Comparison of ENCODE assay signal across 16 mouse cellular contexts in genomic region chr4:44271134-44271533, GRCm38 (mm10). TPM values are rescaled to one million over a fixed set of nuclear protein-coding genes. Genes with fewer than 3 reads are reported as not detected.
A peak's percentile ranks its signal among the peaks of the same experiment; 100 is the strongest.
DNase-seq lines count a peak whose midpoint lies in the region; ATAC-seq lines count a peak whose summit lies in the region.
"Had no signal": no experiment of that assay in that cellular context is flagged by ENCODE, and none has a peak within 500 bp of the region (broad histone marks: within the 10 kb centered on the region; RNA-seq: fewer than 3 reads in every experiment).

No protein-coding gene starts in this region.

- H3K4me3 ChIP-seq in heart, embryonic 12.5 days: no peak overlapping the region
- no peak overlapping the region for H3K4me3 ChIP-seq in limb, embryonic 10.5 days
- H3K4me3 ChIP-seq: forebrain, embryonic 12.5 days; intestine, embryonic 15.5 days; liver, embryonic 12.5 days; myocyte had no signal

- H3K4me1 ChIP-seq in heart, embryonic 12.5 days (replicated peaks): no peaks in the 10 kb centered on the region
- no peaks in the 10 kb centered on the region for H3K4me1 ChIP-seq in limb, embryonic 10.5 days
- H3K4me1 ChIP-seq: forebrain, embryonic 12.5 days; intestine, embryonic 15.5 days; liver, embryonic 12.5 days had no signal

- no peaks in the 10 kb centered on the region for H3K9me3 ChIP-seq in heart, embryonic 12.5 days (replicated peaks)
- no peaks in the 10 kb centered on the region for H3K9me3 ChIP-seq in limb, embryonic 10.5 days (replicated peaks)
- H3K9me3 ChIP-seq: forebrain, embryonic 12.5 days; intestine, embryonic 15.5 days; liver, embryonic 12.5 days had no signal

- H3K27me3 ChIP-seq in heart, embryonic 12.5 days (replicated peaks): no peaks in the 10 kb centered on the region
- H3K27me3 ChIP-seq in limb, embryonic 10.5 days (ENCODE audit: low read depth, poor library complexity, severe bottlenecking): no peaks in the 10 kb centered on the region
- H3K27me3 ChIP-seq: forebrain, embryonic 12.5 days; intestine, embryonic 15.5 days; liver, embryonic 12.5 days had no signal

- peak; percentile 31 for DNase-seq in lung, postnatal 25 days (ENCODE audit: low spot score)
- no peak for DNase-seq in lung, postnatal 10 days
- peak; percentile 50 to 57 for DNase-seq in CD8-positive naive resting alpha-beta T cell, adult 2 months (ENCODE audit: low read depth in 2 of 2, low spot score in 2 of 2)
- peak; percentile 59 to 68 for DNase-seq in natural killer cell, adult 2 months (ENCODE audit: low spot score in 2 of 2)
- DNase-seq in thymus, postnatal 25 days: peak; percentile 40
- no peak for DNase-seq in layer of hippocampus, adult 18-20 months (ENCODE audit: low spot score in 2 of 2)
- DNase-seq in limb, embryonic 10.5 days (ENCODE audit: low spot score): no peak
- DNase-seq: cerebellum, adult 11 months; right cerebral cortex, postnatal 14 days had no signal

- no peak for ATAC-seq in heart, embryonic 12.5 days (ENCODE audit: insufficient number of reproducible peaks, low FRiP score)
- ATAC-seq: intestine, embryonic 15.5 days; liver, embryonic 12.5 days; lung, postnatal 0 days had no signal

- H3K4me2 ChIP-seq in heart, embryonic 12.5 days: no peak overlapping the region
- H3K4me2 ChIP-seq: forebrain, embryonic 12.5 days; intestine, embryonic 15.5 days; liver, embryonic 12.5 days; midbrain, embryonic 11.5 days had no signal

- WGBS in heart, embryonic 12.5 days: 51% methylated on average over 5 of the region's 5 CpGs
- 73% methylated on average over 5 of the region's 5 CpGs for WGBS in limb, embryonic 10.5 days

- no peak overlapping the region for H3K27ac ChIP-seq in heart, embryonic 12.5 days (ENCODE audit: poor library complexity, severe bottlenecking)
- H3K27ac ChIP-seq in limb, embryonic 10.5 days: no peak overlapping the region
- H3K27ac ChIP-seq: forebrain, embryonic 12.5 days; intestine, embryonic 15.5 days; liver, embryonic 12.5 days had no signal

- no peaks in the 10 kb centered on the region for H3K36me3 ChIP-seq in heart, embryonic 12.5 days
- no peaks in the 10 kb centered on the region for H3K36me3 ChIP-seq in limb, embryonic 10.5 days
- H3K36me3 ChIP-seq: forebrain, embryonic 12.5 days; intestine, embryonic 15.5 days; liver, embryonic 12.5 days had no signal

- H3K9ac ChIP-seq in heart, embryonic 12.5 days: no peak overlapping the region
- H3K9ac ChIP-seq: forebrain, embryonic 12.5 days; intestine, embryonic 15.5 days; liver, embryonic 12.5 days had no signal

RNA-seq across cellular contexts. Expression of gene Melk, which starts 29.5 kb away (rescaled TPM):
- total RNA-seq in layer of hippocampus, adult 18-20 months (2021): not detected
- 30.2 and 30.3 TPM in 2 replicates for polyA plus RNA-seq in heart, embryonic 12.5 days (2016; fragmentation: Nextera tagmentation; extraction: Ambion mirVana)
- 68.4 and 69.3 TPM in 2 replicates for polyA plus RNA-seq in limb, embryonic 10.5 days (2016; fragmentation: Nextera tagmentation; extraction: Ambion mirVana)

RNA-seq across cellular contexts. Expression of gene Rnf38, which starts 37.5 kb away (rescaled TPM):
- total RNA-seq in layer of hippocampus, adult 18-20 months (2021): 10 to 100 TPM; 47.1 to 49.8 TPM
- polyA plus RNA-seq in heart, embryonic 12.5 days (2016; fragmentation: Nextera tagmentation; extraction: Ambion mirVana): 27.5 and 29.3 TPM in 2 replicates
- polyA plus RNA-seq in limb, embryonic 10.5 days (2016; fragmentation: Nextera tagmentation; extraction: Ambion mirVana): 29.0 and 30.3 TPM in 2 replicates

Comparison
In these comparisons a context has a peak if more than half of its experiments do, and no peak if none do; other contexts are left out.
1. DNase-seq: peak in lung, postnatal 25 days (single experiment), CD8-positive naive resting alpha-beta T cell, adult 2 months (2 of 2), natural killer cell, adult 2 months (2 of 2) and thymus, postnatal 25 days (single experiment); none in lung, postnatal 10 days (single experiment), layer of hippocampus, adult 18-20 months (0 of 2) and limb, embryonic 10.5 days (single experiment).